Comparison of ENCODE assay signal across 24 mouse cellular contexts in genomic region chr6:134706467-134706866, GRCm38 (mm10).
DNase-seq lines count a peak whose midpoint lies in the region; ATAC-seq and TF ChIP-seq lines count a peak whose summit lies in the region.
"Had no signal": no experiment of that assay in that cellular context is flagged by ENCODE, and none has a peak within 500 bp of the region (broad histone marks: within the 10 kb centered on the region; RNA-seq: fewer than 3 reads in every experiment).

No protein-coding gene starts in this region.

- no peak for TF ChIP-seq RAD21 in MEL (IDR thresholded peaks at IDR 0.05; ENCODE audit: low read depth, low read length)

- WGBS in intestine, embryonic 15.5 days, result 52% methylated on average over 4 of the region's 4 CpGs

- no peaks in the 10 kb centered on the region for H3K36me3 ChIP-seq in MEL (ENCODE audit: control insufficient read depth in 1 of 2, insufficient read depth in 2 of 2, low read length in 2 of 2)
- H3K36me3 ChIP-seq in intestine, embryonic 15.5 days, result no peaks in the 10 kb centered on the region

- peaks cover 0 to 2% of the 10 kb centered on the region in 2 experiments; a peak in 1 of 4 replicates for H3K4me1 ChIP-seq in MEL (ENCODE audit: control insufficient read depth in 1 of 2, insufficient read depth in 2 of 2, low read length in 2 of 2)
- no peaks in the 10 kb centered on the region for H3K4me1 ChIP-seq in intestine, embryonic 15.5 days (replicated peaks)
- H3K4me1 ChIP-seq: embryonic facial prominence, embryonic 13.5 days; embryonic facial prominence, embryonic 15.5 days; forebrain, embryonic 10.5 days; forebrain, embryonic 12.5 days had no signal

- no peaks in the 10 kb centered on the region for H3K27me3 ChIP-seq in MEL (ENCODE audit: control insufficient read depth in 1 of 2, insufficient read depth in 2 of 2, low read length in 2 of 2)
- H3K27me3 ChIP-seq in intestine, embryonic 15.5 days (replicated peaks), result no peaks in the 10 kb centered on the region
- H3K27me3 ChIP-seq: embryonic facial prominence, embryonic 13.5 days; embryonic facial prominence, embryonic 15.5 days; forebrain, embryonic 12.5 days; Patski had no signal

- no peak overlapping the region for H3K4me2 ChIP-seq in intestine, embryonic 15.5 days (replicated peaks)
- H3K4me2 ChIP-seq: embryonic facial prominence, embryonic 13.5 days; embryonic facial prominence, embryonic 15.5 days; forebrain, embryonic 12.5 days had no signal

- DNase-seq in 416B (ENCODE audit: low read depth) (peak; percentile 28), MEL (ENCODE audit: low read depth, low spot score) (peak; percentile 32)
- DNase-seq in B cell, adult 2 months, result no peak
- DNase-seq in gastrocnemius, adult 8-10 months (ENCODE audit: low spot score in 2 of 2), result no peak
- DNase-seq: adrenal gland, adult 8-10 months; adrenal gland, postnatal 14 days; adrenal gland, postnatal 36 days; cerebellum, adult 11-12 months; cerebellum, adult 2 months; cerebellum, adult 9-10 months; cerebellum, postnatal 10 days; cerebellum, postnatal 25 days; embryo, embryonic 11 days had no signal

- TF ChIP-seq CTCF in MEL (IDR thresholded peaks at IDR 0.05 in 2 of 3, conservative IDR thresholded peaks at IDR 0.05 in 1 of 3; ENCODE audit: control insufficient read depth in 1 of 3, insufficient read depth in 1 of 3, low read depth in 2 of 3, low read length in 3 of 3, poor library complexity in 1 of 3, severe bottlenecking in 1 of 3), result no peak

- H3K27ac ChIP-seq in MEL (ENCODE audit: control insufficient read depth, low read depth, low read length), result no peak overlapping the region
- H3K27ac ChIP-seq in intestine, embryonic 15.5 days, result no peak overlapping the region
- H3K27ac ChIP-seq: embryonic facial prominence, embryonic 13.5 days; embryonic facial prominence, embryonic 15.5 days; forebrain, embryonic 10.5 days; forebrain, embryonic 12.5 days had no signal

- no peak for TF ChIP-seq EP300 in MEL (IDR thresholded peaks at IDR 0.05; ENCODE audit: low read depth in 1 of 2, low read length in 2 of 2)

- no peaks in the 10 kb centered on the region for H3K79me2 ChIP-seq in MEL (ENCODE audit: control insufficient read depth, insufficient read depth, low read length, poor library complexity)

- no peak overlapping the region for H3K9ac ChIP-seq in MEL (ENCODE audit: control insufficient read depth, low read depth, low read length, poor library complexity, severe bottlenecking)
- no peak overlapping the region for H3K9ac ChIP-seq in intestine, embryonic 15.5 days
- H3K9ac ChIP-seq: embryonic facial prominence, embryonic 13.5 days; embryonic facial prominence, embryonic 15.5 days; forebrain, embryonic 12.5 days had no signal

- peak; percentile 33; the same call in 1 of the 2 replicates for ATAC-seq in granulocyte monocyte progenitor cell, adult 5-6 weeks (replicated peaks; ENCODE audit: poor library complexity, severe bottlenecking)
- no peak for ATAC-seq in intestine, embryonic 15.5 days
- ATAC-seq: activated CD4-positive, CD25-positive, alpha-beta regulatory T cell, adult 4 months; forebrain, embryonic 14.5 days; forebrain, embryonic 16.5 days; Patski had no signal

- TF ChIP-seq POLR2A in MEL (IDR thresholded peaks at IDR 0.05; ENCODE audit: control insufficient read depth in 1 of 2, insufficient read depth in 1 of 2, low read depth in 1 of 2, low read length in 2 of 2, poor library complexity in 1 of 2), result no peak

- no peaks in the 10 kb centered on the region for H3K9me3 ChIP-seq in MEL (replicated peaks; ENCODE audit: insufficient read depth, low read length)
- H3K9me3 ChIP-seq in intestine, embryonic 15.5 days, result no peaks in the 10 kb centered on the region
- H3K9me3 ChIP-seq: embryonic facial prominence, embryonic 13.5 days; embryonic facial prominence, embryonic 15.5 days; forebrain, embryonic 10.5 days; forebrain, embryonic 12.5 days had no signal

- no peak overlapping the region for H3K4me3 ChIP-seq in MEL (ENCODE audit: control insufficient read depth in 1 of 2, insufficient read depth in 1 of 2, low read depth in 2 of 2, low read length in 2 of 2)
- H3K4me3 ChIP-seq in intestine, embryonic 15.5 days (replicated peaks), result no peak overlapping the region
- H3K4me3 ChIP-seq: embryonic facial prominence, embryonic 13.5 days; embryonic facial prominence, embryonic 15.5 days; erythroblast, embryonic 14.5 days; forebrain, embryonic 10.5 days; forebrain, embryonic 12.5 days had no signal

TF ChIP-seq in MEL, 35 proteins besides CTCF, POLR2A, EP300 and RAD21:
- TF ChIP-seq MYB (IDR thresholded peaks at IDR 0.05; ENCODE audit: low read depth, low read length), result no peak
- no peak for TF ChIP-seq JUND (IDR thresholded peaks at IDR 0.05; ENCODE audit: low read depth, low read length)
- no peak for TF ChIP-seq RCOR1 (IDR thresholded peaks at IDR 0.05; ENCODE audit: low read depth, low read length)
- no peak for TF ChIP-seq UBTF (IDR thresholded peaks at IDR 0.05; ENCODE audit: borderline replicate concordance, insufficient read depth, low read depth, low read length)

Comparison
In these comparisons a context has a peak if more than half of its experiments do, and no peak if none do; other contexts are left out.
1. DNase-seq: peak in 416B (single experiment) and MEL (single experiment); none in B cell, adult 2 months (0 of 2) and gastrocnemius, adult 8-10 months (0 of 2).